Mouse (Mus musculus) CD8-positive naive resting alpha-beta T cell, adult 2 months (primary cell): ENCODE data around the gene Kcnj13.

Experiments used
- DNase-seq, 2 experiments: peaks; one replicate each; pipeline ENCODE4 v3.0.0; 2022; ENCODE audit warnings: low read depth in 2 of 2, low spot score in 2 of 2

The Kcnj13 gene

GRCm38 (mm10) chr1:87394594-87394993 lies at the start of gene Kcnj13:
Gene Kcnj13 (minus strand): TSS chr1:87394729.
- DNase-seq, result no peak

GRCm38 (mm10) chr1:87436583-87436982 lies 42.1 kb upstream of the Kcnj13 start:
- no peak for DNase-seq

- DNase-seq, result no peak
Measured at GRCm38 (mm10) chr1:87435125-87435524, 40.6 kb upstream of the Kcnj13 start.

- DNase-seq, result peak in 1 of 2 experiments; percentile 28
Measured at GRCm38 (mm10) chr1:87418733-87419132, 24.2 kb upstream of the Kcnj13 start.

- no peak for DNase-seq
Measured at GRCm38 (mm10) chr1:87409380-87409779, 14.9 kb upstream of the Kcnj13 start.

- no peak for DNase-seq
Measured at GRCm38 (mm10) chr1:87406012-87406411, 11.5 kb upstream of the Kcnj13 start.

GRCm38 (mm10) chr1:87404710-87405109 lies 10.2 kb upstream of the Kcnj13 start:
- no peak for DNase-seq

- DNase-seq, result no peak
Measured at GRCm38 (mm10) chr1:87396923-87397586, 2.5 kb upstream of the Kcnj13 start.

- DNase-seq, result no peak
Measured at GRCm38 (mm10) chr1:87393444-87394195, 909 bp downstream of the Kcnj13 start.

GRCm38 (mm10) chr1:87386436-87387092 lies 8.0 kb downstream of the Kcnj13 start:
- no peak for DNase-seq

GRCm38 (mm10) chr1:87381152-87381551 lies 13.4 kb downstream of the Kcnj13 start:
- DNase-seq, result no peak

- DNase-seq, result peak in 1 of 2 experiments; percentile 15
Measured at GRCm38 (mm10) chr1:87379919-87380318, 14.6 kb downstream of the Kcnj13 start.

GRCm38 (mm10) chr1:87378024-87378560 lies 16.4 kb downstream of the Kcnj13 start:
- DNase-seq, result peak in 1 of 2 experiments; percentile 28

GRCm38 (mm10) chr1:87360276-87360675 lies 34.3 kb downstream of the Kcnj13 start:
- no peak for DNase-seq

- DNase-seq, result no peak
Measured at GRCm38 (mm10) chr1:87350576-87350975, 44.0 kb downstream of the Kcnj13 start.
